Mouse (Mus musculus) heart, postnatal 14 days (tissue): ENCODE results near the gene Rmnd5b. TPM values are rescaled to one million over a fixed set of nuclear protein-coding genes. Genes with fewer than 3 reads are reported as not detected.

ENCODE experiments used
- total RNA-seq, 2 experiments: library from RNA; stranded (reverse); gene quantifications; 2 replicates each; pipeline ENCODE4 v1.2.3; 2021

The Rmnd5b gene
- total RNA-seq, 2 experiments from 2014 or later = 16.0 to 16.3 TPM

Other genes starting within 250 kb of the Rmnd5b start
- 10 to 100 TPM; 10.3 to 10.4 TPM for gene Phykpl, start 51.1 kb downstream of the Rmnd5b start, total RNA-seq
- 100 to 1,000 TPM; 141 to 163 TPM for gene Hnrnpab, start 29.0 kb downstream of the Rmnd5b start, total RNA-seq
- gene Nhp2, start 16.2 kb downstream of the Rmnd5b start, total RNA-seq = 10 to 100 TPM; 19.5 to 21.3 TPM
- 10 to 100 TPM; 22.1 to 23.1 TPM for gene N4bp3, start 14.9 kb upstream of the Rmnd5b start, total RNA-seq
- gene D930048N14Rik, start 15.1 kb upstream of the Rmnd5b start, total RNA-seq = 1 to 10 TPM; 1.3 to 1.4 TPM
- 10 to 100 TPM; 35.8 to 37.3 TPM for gene 0610009B22Rik, start 53.0 kb upstream of the Rmnd5b start, total RNA-seq
- 10 to 100 TPM; 18.3 to 18.4 TPM for gene Sec24a, start 127.7 kb upstream of the Rmnd5b start, total RNA-seq
- 100 to 1,000 TPM in 1 of 2 experiments, 10 to 100 TPM in 1; 95.8 to 109 TPM for gene Sar1b, start 127.8 kb upstream of the Rmnd5b start, total RNA-seq
- 1 to 10 TPM; 8.3 to 10.0 TPM for gene Jade2, start 221.8 kb upstream of the Rmnd5b start, total RNA-seq